Mouse (Mus musculus): ENCODE measurements around the gene Pdzd2.

- TF ChIP-seq CTCF (IDR thresholded peaks at IDR 0.05; ENCODE audit: borderline replicate concordance, control insufficient read depth, extremely low read depth, insufficient read depth, low read length, poor library complexity) (no peak), POLR2A (IDR thresholded peaks at IDR 0.05; ENCODE audit: control insufficient read depth, extremely low read depth, insufficient read depth, low read length, poor library complexity) (no peak)
Observed at GRCm38 (mm10) chr15:12579196-12579595, 160.5 kb downstream of the Pdzd2 start.
